Mouse (Mus musculus) cerebellum, postnatal 10 days (tissue): ENCODE measurements around the gene Vmn1r119.
"Not testable (repeated sequence)": the region's sequence is repeated elsewhere in the genome, so short reads cannot be mapped to it uniquely, and the experiment has no call there.

Experiments used
- DNase-seq, 2 experiments: peaks; one replicate each; pipeline ENCODE4 v3.0.0; 2021; ENCODE audit warnings: mixed read lengths in 2 of 2

The Vmn1r119 gene

DNA sequence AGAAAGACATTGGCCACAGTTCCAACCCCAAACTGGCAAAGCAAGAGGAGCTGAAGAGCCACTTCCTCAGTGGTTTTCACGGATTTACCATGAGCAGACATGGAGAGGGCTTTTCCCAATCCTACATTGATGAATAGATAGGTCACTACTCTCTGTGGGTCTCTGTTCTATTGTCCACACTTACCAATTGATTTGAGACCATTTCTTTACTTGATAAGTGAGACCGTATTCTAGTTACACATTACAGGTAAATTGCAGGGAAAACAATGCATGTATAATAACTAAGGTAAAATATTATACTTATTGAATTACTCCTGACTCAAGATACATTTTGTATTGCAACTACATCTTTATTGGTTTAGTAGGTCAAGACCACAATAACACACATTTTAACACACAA, at the start of gene Vmn1r119:
Gene Vmn1r119, minus strand, starts transcription at position 101 of the 400 bp plus-strand sequence.
- DNase-seq: not testable (repeated sequence)

DNA sequence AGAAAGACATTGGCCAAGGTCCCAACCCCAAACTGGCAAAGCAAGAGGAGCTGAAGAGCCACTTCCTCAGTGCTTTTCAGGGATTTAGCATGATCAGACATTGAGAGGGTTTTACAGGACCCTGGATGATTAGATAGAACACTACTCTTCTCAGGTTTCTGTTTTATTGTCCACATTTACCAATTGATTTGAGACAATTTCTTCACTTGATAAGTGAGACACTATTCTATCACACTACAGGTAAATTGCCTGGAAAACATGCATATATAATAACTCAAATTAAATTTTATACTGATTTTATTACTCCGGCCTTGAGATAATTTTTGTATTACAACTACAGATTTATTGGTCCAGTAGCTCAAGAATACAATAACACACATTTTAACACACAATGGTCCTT, 41.4 kb upstream of the Vmn1r119 start, which contains the start of gene Vmn1r120:
Gene Vmn1r120, minus strand, starts transcription at position 101 of the 400 bp plus-strand sequence.
- DNase-seq: not testable (repeated sequence)
